Mouse (Mus musculus) ovary, adult 2 months (tissue): ENCODE results near the gene Gm10491. TPM values are rescaled to one million over a fixed set of nuclear protein-coding genes. Genes with fewer than 3 reads are reported as not detected.

ENCODE experiments used
- polyA plus RNA-seq: library from polyadenylated mRNA; depleted of rRNA; stranded (reverse); fragments of >200 nt; gene quantifications from 2 replicates; pipeline ENCODE4 v1.2.3, GENCODE M21; 2012; rRNA removed

Gm10491 gene
- not detected in 2 replicates for polyA plus RNA-seq

GRCm38 (mm10) chrX:7907735-7908134, at the start of gene Gm10491:
Gene Gm10491, minus strand, starts transcription at chrX:7907835.

GRCm38 (mm10) chrX:7947108-7947899, 39.7 kb upstream of the Gm10491 start, which contains the start of gene Hdac6:
Gene Hdac6, minus strand, starts transcription at chrX:7947889.

GRCm38 (mm10) chrX:7928270-7928790, 20.7 kb upstream of the Gm10491 start, which contains the start of gene Eras:
Gene Eras, minus strand, starts transcription at chrX:7928607.

GRCm38 (mm10) chrX:7919601-7920383, 12.2 kb upstream of the Gm10491 start, which contains the start of gene Pcsk1n:
Gene Pcsk1n, plus strand, starts transcription at chrX:7919822.

GRCm38 (mm10) chrX:7909242-7909641, 1.6 kb upstream of the Gm10491 start, which contains the start of gene Gm10490:
Gene Gm10490, plus strand, starts transcription at chrX:7909542.

GRCm38 (mm10) chrX:7898880-7899874, 8.5 kb downstream of the Gm10491 start, which contains the start of the genes Pqbp1 and Timm17b:
Gene Pqbp1, minus strand, starts transcription at chrX:7899269.
Gene Timm17b, plus strand, starts transcription at chrX:7899357.

GRCm38 (mm10) chrX:7883841-7884567, 23.6 kb downstream of the Gm10491 start, which contains the start of gene Slc35a2:
Gene Slc35a2, plus strand, starts transcription at chrX:7884028.

GRCm38 (mm10) chrX:7878007-7878419, 29.6 kb downstream of the Gm10491 start, which contains the start of gene Pim2:
Gene Pim2, plus strand, starts transcription at chrX:7878262.

Other genes with a start within 250 kb of the Gm10491 start
- 149 and 231 TPM in 2 replicates for gene Plp2, start 236.4 kb downstream of the Gm10491 start, polyA plus RNA-seq
- gene Magix, start 226.6 kb downstream of the Gm10491 start, polyA plus RNA-seq, result 3.4 and 4.6 TPM in 2 replicates
- 7.9 and 9.3 TPM in 2 replicates for gene Gpkow, start 210.7 kb downstream of the Gm10491 start, polyA plus RNA-seq
- 46.9 and 64.6 TPM in 2 replicates for gene Wdr45, start 193.5 kb downstream of the Gm10491 start, polyA plus RNA-seq
- 0.71 and 1.6 TPM in 2 replicates for gene Gm45208, start 185.6 kb downstream of the Gm10491 start, polyA plus RNA-seq
- gene Praf2, start 179.4 kb downstream of the Gm10491 start, polyA plus RNA-seq, result 90.1 and 91.4 TPM in 2 replicates
- gene Ccdc120, start 156.9 kb downstream of the Gm10491 start, polyA plus RNA-seq, result 29.6 and 35.3 TPM in 2 replicates
- 35.2 and 35.4 TPM in 2 replicates for gene Tfe3, start 145.3 kb downstream of the Gm10491 start, polyA plus RNA-seq
- 34.1 and 34.5 TPM in 2 replicates for gene Gripap1, start 118.1 kb downstream of the Gm10491 start, polyA plus RNA-seq
- gene Kcnd1, start 85.5 kb downstream of the Gm10491 start, polyA plus RNA-seq, result 2.3 and 3.0 TPM in 2 replicates
- 27.6 and 29.9 TPM in 2 replicates for gene Otud5, start 66.5 kb downstream of the Gm10491 start, polyA plus RNA-seq
- gene Pim2, start 29.6 kb downstream of the Gm10491 start, polyA plus RNA-seq, result 16.5 and 18.2 TPM in 2 replicates
- gene Slc35a2, start 23.8 kb downstream of the Gm10491 start, polyA plus RNA-seq, result 129 and 132 TPM in 2 replicates
- 53.7 and 69.5 TPM in 2 replicates for gene Pqbp1, start 8.6 kb downstream of the Gm10491 start, polyA plus RNA-seq
- gene Timm17b, start 8.5 kb downstream of the Gm10491 start, polyA plus RNA-seq, result 41.8 and 57.6 TPM in 2 replicates
- not detected in 2 replicates for gene Gm10490, start 1.7 kb upstream of the Gm10491 start, polyA plus RNA-seq
- 1.9 and 2.3 TPM in 2 replicates for gene Pcsk1n, start 12.0 kb upstream of the Gm10491 start, polyA plus RNA-seq
- not detected in 2 replicates for gene Eras, start 20.8 kb upstream of the Gm10491 start, polyA plus RNA-seq
- 51.2 and 62.0 TPM in 2 replicates for gene Hdac6, start 40.1 kb upstream of the Gm10491 start, polyA plus RNA-seq
- gene Gata1, start 70.2 kb upstream of the Gm10491 start, polyA plus RNA-seq, result 8.0 and 9.2 TPM in 2 replicates
- not detected in 2 replicates for gene Glod5, start 110.7 kb upstream of the Gm10491 start, polyA plus RNA-seq
- 19.6 and 26.9 TPM in 2 replicates for gene Suv39h1, start 166.9 kb upstream of the Gm10491 start, polyA plus RNA-seq
- gene Was, start 182.7 kb upstream of the Gm10491 start, polyA plus RNA-seq, result 3.2 TPM in 2 replicates
- gene Wdr13, start 225.1 kb upstream of the Gm10491 start, polyA plus RNA-seq, result 259 and 304 TPM in 2 replicates
- gene Rbm3, start 238.0 kb upstream of the Gm10491 start, polyA plus RNA-seq, result 79.2 and 93.2 TPM in 2 replicates